Mouse (Mus musculus) spleen, postnatal 36 days (tissue): ENCODE data around the gene Prodh2.
"Not testable (repeated sequence)": the region's sequence is repeated elsewhere in the genome, so short reads cannot be mapped to it uniquely, and the experiment has no call there.

Source experiments
- DNase-seq, 2 experiments: peaks; one replicate each; pipeline ENCODE4 v3.0.0; 2022; ENCODE audit warnings: low spot score in 2 of 2, mixed read lengths in 1 of 2

Prodh2 gene

DNA sequence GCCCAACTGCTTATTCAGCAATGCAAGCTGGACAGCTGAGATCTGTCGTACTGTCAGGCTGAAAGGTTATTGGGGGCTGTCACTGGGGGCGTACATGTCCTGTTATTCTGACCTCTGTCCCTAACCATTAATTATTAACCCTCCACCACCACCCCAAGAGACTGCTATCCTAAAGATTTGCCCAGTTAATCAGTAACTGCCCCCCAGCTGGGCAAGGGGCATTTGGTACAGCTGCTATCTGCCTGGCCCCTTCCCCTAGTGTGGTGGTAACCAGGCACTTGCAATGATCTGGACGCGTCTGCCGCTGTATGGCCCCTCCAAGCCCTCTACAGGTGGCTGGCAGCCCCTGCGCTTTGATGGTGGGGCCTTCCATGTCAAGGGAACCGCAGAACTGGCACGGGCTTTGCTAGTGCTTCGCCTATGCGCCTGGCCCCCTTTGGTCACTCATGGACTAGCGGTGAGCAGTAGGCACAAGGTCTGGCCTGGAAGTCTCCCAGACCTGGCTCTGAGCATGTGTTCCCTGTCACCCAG, at the start of gene Prodh2:
TSS of gene Prodh2 (plus strand) at position 222 of the 531 bp plus-strand sequence.
- no peak for DNase-seq

DNA sequence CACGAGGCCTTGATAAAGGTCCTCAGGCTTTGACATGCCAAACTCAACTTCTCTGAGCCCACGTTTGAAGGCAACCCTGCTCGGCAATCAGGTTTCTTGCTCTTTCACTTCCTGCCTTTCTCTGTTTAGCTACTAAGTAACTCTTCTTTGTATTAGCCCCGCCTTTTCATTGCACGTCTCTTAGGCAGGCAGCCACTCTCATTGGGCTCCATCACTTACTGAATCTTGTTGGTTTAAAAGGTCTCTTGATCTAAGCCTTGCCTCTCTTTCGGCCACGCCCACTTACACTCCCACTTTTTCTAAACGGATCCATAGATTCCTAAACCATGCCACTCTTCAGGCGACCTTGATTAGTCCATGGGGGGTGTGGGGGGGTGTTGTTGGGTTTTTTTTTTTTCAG, 49.7 kb upstream of the Prodh2 start:
- no peak for DNase-seq

DNA sequence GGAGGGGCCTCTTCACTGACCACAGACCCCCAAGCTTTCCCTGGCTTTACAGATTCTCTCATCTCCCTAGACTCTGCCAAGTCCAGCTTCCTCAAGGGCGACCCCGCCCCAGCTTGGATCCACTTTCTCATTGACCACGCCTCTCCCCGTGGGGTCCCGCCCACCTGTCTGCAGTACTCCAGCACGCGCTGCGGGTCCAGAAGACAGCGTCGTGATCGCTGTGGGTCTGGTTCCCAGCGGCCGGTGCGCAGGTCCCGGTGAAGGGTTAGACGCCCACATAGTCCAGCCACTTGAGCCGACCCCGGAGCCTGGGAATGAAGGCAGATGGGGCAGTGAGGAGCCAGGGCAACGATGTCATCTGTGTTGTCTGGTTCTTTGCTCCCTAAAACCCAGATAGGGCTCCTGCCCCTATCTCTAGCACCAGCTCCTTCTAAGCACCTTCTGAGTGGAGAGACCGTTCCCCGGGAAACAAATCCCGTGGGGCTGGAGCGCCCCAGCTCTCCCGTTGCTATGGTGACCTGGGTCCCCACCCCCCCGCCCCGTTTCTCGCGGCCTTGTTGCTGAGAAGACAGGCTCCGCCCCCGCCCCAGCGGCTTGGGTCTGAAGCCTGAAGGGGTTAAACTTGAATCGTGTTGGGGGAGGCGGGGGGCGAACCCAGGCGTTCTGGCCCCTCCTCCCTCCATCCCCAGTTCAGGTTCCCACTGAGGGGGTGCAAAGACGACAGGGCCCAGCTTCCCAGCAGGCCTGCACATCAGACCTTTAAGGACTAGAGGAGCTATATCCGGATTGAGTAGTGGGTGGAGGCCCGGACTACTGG, 49.1 kb upstream of the Prodh2 start:
- DNase-seq = no peak

DNA sequence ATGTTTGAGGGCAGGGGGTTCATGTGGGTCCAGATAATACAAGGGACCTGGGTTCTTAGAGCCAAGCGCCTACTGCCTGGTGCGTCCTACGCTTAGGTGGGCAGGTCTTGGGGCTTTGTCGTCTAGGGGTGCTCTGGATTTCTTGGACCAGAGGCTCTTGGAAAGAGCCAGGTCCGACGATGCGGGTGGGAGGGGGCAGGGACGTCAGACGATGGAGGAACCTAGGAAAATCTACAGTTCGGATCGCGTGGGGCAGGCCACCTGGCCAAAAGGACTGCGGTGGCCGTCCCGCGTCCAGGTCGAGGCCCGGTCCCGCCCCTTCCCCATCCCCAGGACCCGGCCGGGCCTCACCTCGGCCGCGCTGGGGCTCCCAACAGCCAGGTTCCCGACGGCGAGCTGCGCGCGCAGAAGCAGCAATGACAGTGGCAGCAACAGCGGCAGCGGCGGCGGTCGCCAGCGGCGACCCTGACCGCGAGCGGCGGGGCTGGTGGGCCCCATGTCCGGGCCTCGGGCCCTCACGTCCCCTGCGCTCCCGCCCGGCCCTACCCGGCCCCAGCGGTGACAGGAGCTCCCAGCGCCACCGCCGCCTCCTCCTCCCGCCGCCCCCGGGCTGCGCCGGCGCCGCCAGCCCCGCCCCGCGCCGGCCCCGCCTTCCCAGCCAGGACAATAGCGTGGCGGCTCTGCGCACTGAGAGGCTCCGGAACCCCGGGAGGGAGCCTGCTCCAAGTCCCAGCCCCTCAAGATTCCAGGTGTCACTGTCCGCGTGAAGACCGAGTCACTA, 48.3 kb upstream of the Prodh2 start, which contains the start of gene Aplp1:
TSS of gene Aplp1 (minus strand) at position 565 of the 781 bp plus-strand sequence.
- peak in 1 of 2 experiments; percentile 22 for DNase-seq

DNA sequence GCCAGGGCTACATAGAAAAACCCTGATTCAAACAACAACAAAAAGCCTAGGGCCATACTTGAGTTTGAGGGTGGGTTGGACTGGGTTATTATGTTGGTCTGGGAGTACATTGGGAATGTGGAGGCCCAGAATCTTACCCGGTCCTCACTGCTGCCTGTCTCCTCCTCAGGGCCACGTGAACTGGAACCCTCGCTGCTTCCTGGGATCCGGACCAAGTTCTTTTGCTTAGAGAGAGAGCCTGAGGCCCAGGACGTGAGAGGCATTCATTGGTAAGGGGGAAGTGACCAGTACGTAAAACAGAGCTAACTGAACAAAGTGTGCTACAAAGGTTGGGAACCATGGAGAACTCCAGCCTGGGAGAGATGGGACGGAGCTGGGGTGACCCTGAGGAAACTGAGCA, 43.2 kb upstream of the Prodh2 start:
- DNase-seq = no peak

DNA sequence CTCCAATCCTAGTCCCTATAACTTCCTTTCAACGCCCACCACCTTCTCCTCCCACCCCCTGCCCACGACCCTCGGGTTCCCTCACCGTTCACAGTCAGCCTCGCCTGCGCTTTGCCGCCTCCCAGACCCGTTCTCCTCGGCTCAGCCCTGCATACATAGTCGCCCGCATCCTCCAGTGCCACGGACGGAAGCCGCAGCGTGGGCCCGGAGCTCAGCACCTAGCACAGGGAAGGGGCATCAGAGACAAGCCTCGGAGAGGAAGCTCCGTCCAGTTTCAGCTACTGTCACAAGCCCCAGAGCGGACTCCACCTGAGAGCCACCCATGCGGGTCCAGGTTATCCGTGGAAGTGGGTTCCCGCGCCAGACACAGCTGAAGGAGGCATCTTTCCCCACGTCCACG, 40.1 kb upstream of the Prodh2 start:
- no peak for DNase-seq

DNA sequence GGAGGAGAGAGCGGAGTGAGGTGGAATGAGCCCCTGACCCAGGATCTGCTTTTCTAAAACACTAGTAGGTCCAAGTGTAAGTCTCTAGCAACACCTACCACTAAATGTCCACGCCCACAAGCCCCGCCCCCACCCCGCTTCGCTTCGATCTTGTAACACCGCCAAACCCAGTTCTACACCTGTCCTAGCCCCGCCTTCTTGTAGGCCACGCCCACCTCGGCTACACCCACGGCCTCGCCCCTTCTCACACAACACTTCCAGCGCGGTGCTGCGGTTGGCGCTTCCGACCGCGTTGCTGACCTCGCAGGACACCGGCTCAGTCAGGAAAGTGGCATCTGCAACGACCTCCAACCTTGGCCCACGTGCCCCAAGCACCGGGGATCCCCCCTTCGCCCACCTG, 39.7 kb upstream of the Prodh2 start:
- peak; percentile 49 to 50 for DNase-seq

DNA sequence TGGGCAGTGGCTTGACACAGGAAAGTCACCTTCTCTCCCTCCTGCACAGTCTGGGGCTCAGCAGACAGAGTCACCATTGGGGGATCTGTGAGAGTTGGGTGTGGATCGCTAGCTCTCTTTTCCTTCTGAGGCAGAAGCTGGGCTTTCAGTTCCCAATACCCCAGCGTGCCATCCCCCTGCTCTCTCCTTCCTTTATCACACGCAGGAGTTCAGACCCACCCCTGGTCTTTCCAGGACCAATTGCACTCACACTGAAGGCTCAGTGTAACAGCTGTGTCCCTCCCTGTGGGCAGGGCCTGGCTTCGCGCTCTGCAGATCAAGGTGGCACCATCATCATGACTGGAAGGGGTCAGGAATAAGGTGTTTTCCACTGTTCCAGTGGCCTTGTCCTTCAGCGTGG, 39.2 kb upstream of the Prodh2 start:
- DNase-seq = no peak

DNA sequence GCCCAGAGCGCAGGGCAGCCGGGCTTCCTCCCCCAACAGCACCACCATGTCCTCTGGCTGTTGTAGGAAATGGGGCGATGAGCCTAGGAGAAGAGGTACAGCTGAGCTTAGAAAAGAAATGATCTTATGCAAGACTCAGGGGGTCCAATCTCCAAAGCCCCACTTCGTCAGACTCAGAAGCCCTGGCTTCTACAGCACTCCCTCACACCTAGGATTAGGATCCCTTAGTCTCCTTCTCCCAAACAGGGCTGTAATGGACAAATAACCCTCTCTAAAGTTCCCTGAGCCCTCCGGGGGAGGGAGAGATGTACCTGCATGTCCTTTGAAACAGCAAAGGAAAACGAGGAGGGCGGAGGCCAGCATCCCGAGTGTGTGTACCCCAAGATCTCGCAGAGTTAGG, 36.9 kb upstream of the Prodh2 start:
- no peak for DNase-seq

DNA sequence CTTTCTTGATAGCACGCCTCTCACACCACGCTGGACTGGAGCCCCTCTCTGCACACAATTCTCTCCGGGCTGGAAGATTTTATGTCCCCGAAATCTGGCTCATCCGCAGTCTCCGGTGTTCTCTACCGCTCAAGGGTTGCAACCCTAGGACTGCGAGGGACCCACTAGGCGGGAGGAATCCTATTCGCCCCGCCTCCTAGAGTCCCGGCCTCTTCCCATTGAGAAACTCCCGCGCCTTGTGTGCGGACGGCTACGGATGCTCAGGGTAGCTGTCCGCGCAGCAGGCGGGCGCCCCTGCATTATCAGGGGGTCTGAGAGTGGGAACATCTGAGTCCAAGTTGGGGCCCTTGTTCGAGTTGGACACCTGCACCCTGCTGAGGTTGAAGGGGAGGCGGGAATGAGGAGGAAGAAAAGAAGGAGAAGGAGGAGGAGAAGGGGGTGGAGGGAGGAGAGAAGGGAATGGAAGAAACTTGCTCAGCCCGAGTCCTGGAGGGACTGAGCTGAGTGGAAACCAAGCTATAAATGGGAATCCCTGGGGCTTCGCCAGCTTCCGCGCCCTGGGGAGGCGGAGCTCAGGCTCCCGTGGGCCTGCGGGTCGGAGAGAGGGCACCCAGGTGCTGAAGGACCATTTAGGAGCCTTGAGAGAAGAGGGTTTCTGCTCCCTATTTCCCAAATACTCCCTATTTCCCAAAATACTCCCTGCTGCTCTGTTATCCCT, 36.4 kb upstream of the Prodh2 start:
- no peak for DNase-seq

DNA sequence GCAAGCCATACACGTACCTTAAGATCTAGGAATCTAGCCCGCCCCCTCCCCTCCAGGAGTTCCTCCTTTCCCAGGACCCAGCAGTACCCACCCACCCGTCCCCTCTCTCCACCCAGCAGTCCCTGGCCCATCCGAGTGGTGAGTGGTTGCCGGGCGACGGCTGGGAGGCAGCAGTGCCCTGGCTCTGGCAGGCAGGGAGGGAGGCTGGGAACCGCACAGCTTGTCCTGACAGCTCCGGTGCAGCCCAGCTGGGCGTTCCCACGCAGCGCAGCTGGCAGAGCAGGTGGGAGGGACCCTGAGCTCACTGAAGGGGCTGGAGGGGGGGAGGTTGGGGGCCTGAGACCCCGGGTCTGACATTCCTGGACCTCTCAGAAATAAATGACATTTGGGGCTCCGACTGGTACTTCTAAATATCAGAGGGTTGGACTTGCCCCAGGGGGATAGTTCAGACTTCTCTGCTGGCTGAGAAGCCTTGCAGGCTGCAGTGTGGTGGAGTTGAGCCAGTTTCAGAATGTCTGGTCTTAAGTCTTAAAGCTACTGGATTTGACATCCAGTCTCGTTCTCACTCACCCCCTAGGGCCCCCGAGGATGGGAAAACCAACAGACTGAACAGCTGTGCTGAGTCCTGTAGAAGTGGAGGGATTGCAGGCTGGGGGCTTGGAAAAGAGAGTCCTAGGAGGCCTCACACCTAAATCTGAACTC, 35.6 kb upstream of the Prodh2 start, which contains the start of the genes Kirrel2 and Nphs1:
TSS of gene Kirrel2 (minus strand) at position 62 of the 702 bp plus-strand sequence.
TSS of gene Nphs1 (plus strand) at position 687 of the 702 bp plus-strand sequence.
- no peak for DNase-seq

DNA sequence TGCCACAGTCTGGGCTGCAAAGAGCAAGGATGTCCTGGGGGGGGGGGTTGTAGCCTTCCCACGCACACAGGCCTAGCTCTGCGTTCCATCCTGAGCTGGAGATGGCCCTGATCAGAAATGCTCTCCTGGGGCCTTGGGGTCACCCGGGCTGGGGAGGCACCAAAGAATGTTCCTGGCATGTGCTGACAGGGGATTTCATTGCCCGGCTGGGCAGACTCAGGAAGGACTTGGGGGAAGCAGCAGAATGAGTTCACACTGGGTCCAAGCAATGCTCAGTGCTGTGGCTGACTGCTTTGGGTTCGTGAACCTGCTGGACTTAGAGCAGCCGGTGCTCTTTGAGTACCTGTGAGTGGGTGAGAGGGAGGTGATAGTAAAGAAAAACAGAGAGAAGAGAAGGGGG, 33.9 kb upstream of the Prodh2 start:
- DNase-seq = no peak

DNA sequence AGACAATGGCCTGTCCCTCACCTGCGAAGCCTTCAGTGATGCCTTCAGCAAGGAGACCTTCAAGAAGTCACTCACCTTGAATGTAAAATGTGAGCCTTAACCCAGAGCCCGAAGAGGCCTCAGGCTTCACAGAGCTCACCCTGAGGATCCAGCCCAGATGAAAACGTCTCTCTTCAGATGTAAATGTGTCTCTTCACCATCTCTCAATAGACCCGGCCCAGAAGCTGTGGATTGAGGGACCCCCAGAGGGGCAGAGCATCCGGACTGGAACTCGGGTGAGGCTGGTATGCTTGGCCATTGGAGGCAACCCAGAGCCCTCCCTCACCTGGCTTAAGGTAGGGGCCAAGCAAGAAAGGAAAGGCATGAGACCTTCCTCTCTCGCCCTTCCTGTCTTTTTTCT, 29.9 kb upstream of the Prodh2 start:
- DNase-seq = no peak

DNA sequence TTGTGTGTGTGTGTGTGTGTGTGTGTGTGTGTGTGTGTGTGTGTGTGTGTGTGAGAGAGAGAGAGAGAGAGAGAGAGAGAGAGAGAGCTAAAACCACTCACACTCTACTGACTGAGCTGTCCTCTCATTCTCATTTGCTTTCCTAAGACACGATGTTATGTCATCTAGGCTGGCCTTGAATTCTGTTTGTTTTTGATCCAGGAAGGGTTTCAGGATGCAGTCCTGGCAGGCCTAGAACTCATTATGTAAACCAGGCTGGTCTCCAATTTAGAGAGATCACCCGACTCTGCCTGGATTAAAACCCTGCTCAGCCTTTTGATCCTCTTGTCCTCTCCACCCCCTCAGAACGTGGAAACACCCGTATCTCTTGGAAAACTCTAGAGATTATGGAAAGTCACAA, 29.4 kb upstream of the Prodh2 start:
- DNase-seq = no peak

DNA sequence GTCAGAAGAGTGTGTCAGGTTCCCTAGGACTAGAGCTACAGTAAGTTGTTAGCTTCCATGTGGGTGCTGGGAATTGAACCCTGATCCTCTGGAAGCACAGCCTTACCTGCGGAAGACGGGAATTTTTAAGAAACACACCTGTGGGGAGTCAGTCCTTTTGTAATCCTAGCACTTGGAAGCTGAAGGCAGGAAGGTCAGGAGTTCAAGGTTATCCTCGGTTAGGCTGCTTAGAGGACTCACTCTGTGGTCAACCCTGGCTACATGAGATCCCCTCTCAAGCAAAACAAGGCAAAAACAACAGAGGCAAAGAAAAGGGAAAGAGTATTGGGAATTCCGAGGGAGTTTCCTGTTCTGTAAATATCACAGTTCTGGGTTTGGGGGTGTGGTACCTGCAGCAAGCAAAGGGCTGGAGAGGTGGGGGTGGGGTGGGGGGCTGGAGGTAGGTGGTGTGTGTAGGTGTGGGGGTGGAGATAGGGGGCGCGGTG, 28.6 kb upstream of the Prodh2 start:
- no peak for DNase-seq

DNA sequence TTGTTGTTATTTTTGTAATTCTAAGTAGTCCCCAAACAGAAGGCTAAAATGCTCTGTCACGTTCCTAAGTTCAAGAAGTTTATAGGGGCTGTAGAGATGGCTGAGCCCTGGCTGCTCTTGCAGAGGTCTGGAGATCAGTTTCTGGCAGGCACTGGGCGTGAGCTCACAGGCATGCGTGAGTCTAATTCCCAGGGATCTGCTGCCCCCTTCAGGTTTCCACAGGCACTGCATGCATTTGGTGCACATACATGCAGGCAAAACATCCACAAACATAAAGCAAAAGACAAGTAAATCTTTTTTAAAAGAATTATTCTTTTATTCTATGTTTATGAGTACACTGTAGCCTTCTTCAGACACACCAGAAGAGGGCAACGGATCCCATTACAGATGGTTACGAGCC, 21.0 kb upstream of the Prodh2 start:
- peak in 1 of 2 experiments; percentile 16 for DNase-seq

DNA sequence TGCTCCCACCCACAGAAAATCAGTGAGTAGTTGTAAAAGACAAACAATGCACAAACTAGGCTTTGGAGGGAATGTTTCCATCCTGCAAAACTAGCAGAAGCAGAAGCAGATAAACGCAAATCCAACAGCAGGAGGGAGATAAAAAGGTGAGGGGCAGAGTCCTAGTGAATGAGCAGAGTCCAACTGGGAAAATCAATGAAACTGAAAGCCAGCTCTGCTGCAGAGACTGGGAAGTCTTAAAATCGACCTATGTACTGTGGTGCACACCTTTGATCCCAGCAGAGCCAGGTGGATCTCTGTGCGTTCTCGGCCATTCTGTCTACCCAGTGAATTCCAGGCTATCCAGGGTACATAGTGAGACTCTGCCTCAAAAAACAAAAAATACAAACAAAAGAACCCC, 18.4 kb upstream of the Prodh2 start:
- DNase-seq = no peak

DNA sequence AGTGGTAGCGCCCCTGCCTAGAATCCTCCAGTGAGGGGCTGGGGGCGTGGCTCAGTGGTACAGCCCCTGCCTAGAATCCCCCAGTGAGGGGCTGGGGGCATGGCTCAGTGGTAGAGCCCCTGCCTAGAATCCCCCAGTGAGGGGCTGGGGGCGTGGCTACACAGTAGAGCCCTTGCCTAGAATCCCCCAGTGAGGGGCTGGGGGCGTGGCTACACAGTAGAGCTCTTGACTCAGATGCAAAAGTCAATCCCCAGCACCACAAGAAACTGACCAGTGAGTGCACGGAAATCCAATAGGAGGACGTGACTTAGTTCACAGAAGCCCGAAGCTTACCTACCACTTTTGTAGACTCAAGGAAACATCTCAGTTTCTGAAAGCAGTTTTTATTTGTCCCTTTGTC, 17.3 kb upstream of the Prodh2 start:
- DNase-seq = not testable (repeated sequence)

DNA sequence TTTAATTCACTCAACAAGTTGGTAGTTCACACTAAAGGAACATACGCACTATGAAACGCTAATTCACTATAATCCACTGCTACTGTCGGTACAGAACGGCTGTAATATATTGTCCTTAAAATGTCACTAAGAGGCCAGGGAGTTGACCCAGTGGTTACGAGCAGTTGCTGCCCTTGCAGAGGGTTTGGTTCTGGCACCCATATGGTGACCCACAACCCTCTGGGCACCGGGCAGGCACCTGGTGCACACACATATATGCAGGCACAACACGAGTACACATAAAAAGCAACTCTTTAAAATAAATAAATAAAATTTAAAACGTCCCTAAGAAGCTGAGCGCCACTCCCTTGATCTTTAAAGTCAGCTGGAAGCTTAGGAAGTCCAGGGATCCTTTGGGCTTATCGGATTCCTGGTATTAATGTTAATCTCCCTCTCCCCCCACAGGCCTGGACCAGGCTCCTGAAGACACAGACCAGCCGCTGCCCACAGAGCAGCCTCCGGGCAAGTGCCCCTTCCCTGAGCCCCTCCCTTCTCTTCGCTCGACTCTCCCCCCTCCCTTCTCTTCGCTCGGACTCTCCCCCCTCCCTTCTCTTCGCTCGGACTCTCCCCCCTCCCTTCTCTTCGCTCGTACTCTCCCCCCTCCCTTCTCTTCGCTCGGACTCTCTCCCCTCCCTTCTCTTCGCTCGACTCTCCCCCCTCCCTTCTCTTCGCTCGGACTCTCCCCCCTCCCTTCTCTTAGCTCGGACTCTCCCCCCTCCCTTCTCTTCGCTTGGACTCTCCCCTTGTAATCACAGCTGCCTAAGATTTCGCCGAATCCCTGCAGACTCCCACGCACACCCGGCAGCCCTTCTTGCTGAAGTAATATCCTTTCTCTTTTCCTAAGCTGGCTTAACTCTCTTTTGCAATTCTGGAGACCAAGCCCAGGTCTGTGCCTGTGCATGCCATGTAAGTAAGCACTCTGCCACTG, 15.7 kb upstream of the Prodh2 start:
- DNase-seq = no peak

DNA sequence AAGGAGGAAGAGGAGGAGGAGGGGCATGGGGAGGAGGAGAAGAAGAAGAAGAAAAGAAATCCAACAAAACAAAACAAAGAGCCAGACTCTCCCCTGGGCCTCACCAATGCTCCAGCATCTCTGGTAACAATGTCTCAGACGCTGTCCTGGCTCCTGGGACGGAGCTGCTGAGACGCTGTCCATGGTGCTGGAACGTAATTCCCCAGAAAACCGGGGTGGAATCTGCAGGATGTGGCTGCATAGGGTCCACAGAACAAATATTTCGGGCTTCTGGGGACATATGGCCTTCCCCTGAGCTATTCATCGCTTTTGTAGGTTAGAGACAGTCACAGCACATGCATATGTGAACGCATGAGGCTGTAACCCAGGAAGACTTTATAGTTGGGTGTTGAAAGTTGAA, 9.2 kb upstream of the Prodh2 start:
- DNase-seq = no peak
